Mouse (Mus musculus) R1 (cell line): ENCODE measurements around the gene Pde10a.

ENCODE experiments used
- DNase-seq: peaks from one replicate; pipeline ENCODE4 v3.0.0-alpha.2; 2018; ENCODE audit warnings: low read depth, low spot score

Gene Pde10a

DNA sequence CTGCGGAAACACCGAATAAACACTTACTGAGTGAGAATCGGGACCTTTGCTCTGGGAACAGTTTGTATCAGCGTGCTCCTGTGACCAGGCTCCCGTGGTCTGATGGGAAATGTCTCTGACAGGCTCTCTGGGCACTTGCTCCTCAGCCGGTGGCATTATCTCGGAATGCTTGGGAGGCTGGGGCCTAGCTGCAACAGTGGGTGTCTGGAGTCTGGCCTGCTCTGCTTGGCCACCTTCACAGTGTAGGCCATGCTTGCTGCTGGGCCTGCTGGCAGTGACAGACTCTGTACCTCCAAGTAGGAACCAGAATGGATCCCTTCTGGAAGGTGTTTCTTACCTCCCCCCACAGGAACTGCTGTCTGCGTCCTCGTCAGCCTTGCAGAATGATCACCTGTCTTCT is 362.9 kb downstream of the Pde10a start:
- DNase-seq: no peak

DNA sequence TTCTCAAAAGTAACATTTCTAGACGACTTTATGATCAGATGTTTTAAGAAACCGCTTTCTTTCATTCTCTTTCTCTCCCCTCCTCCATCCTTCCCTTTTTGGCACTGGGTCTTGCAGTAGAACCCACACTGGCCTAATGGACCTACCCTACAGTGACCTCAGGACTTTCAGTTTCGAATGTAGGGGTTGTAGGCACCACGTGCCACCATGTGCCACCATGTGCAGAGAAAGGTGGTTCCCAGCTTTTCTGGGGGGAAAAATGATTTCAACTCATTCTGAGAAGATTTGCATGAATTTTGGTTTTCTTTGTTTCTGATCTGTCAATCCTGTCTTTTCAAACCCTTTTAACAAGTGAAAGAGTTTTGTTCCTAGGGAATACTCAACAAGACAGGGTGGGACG is 363.5 kb downstream of the Pde10a start:
- no peak for DNase-seq

DNA sequence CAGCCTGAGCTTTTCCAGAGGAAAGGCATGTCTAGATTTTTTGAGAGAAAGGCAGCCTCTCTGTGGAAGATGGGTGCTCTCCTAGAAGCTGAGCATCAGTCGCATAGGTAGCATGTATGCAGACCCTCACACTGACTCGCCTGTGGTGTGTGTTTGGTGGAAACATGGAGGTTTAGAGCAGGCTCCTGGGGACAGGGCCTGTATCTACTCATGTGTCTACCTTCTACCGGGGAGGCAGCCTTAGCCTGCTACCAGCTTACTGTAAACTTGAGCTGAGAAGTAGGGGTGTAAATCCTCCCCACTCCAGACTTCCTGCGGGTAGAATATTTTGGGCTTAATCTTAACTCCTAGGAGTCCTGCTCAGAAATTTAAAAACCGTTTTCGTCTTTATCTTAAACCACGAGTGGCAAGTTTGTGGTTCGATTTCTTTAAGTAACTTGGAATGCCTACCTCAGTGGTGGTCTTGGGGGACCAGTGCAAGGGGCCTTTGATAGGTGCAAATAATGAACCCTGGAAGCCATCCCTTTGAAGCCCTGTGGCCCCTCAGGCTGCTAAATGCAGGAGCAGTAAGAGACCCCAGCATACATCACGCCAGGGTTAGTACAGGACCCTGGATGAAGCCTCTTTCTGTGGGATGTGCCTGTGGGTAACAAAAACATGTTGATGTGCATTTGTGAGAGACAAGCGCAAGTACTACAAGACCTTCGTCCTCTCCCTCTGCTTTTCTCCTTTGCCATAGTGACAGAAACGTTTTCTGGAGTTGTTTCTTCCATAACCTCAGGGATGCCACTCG is 367.2 kb downstream of the Pde10a start:
- no peak for DNase-seq

DNA sequence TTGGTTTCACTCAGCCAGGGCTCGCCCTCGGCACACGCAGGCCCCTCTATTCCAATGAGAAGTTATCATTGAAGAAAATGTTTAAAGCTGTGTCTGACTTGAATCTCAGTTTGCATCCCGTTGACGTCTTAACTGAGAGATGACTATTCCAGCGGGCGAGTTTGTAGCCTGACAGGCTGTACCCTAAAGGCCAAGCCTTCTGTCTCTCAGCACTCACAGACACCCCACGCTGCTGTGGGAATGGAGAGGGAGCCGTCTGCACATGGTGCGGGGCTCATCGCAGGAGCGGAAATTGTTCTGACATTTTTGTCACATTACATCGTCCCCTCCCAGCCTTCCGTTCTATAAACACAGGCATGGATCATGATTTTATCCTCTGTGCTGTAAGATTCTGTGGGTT is 370.8 kb downstream of the Pde10a start:
- no peak for DNase-seq

DNA sequence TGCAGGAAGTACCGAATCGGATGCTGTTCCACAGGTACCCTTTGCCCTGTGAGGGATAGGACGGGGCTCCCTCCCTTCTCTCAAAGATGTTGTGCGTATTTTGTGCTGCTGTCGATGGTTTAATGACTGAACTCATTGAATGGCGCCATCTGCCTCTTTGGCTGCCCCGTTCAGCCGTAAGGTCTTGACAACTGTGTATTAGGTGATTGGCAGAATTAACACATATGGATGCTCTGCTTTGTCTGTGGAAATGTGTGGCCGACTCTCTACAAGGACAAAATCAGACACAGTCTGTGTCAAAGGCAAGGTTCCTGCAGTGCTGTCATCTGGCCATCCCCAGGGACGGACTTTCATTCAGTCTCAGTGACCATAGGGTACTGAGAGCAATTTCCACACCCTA is 372.6 kb downstream of the Pde10a start:
- DNase-seq: no peak

- DNase-seq: no peak
Observed at GRCm38 (mm10) chr17:8898221-8898620, 373.0 kb downstream of the Pde10a start.

- DNase-seq: no peak
Observed at GRCm38 (mm10) chr17:8899212-8899611, 374.0 kb downstream of the Pde10a start.

DNA sequence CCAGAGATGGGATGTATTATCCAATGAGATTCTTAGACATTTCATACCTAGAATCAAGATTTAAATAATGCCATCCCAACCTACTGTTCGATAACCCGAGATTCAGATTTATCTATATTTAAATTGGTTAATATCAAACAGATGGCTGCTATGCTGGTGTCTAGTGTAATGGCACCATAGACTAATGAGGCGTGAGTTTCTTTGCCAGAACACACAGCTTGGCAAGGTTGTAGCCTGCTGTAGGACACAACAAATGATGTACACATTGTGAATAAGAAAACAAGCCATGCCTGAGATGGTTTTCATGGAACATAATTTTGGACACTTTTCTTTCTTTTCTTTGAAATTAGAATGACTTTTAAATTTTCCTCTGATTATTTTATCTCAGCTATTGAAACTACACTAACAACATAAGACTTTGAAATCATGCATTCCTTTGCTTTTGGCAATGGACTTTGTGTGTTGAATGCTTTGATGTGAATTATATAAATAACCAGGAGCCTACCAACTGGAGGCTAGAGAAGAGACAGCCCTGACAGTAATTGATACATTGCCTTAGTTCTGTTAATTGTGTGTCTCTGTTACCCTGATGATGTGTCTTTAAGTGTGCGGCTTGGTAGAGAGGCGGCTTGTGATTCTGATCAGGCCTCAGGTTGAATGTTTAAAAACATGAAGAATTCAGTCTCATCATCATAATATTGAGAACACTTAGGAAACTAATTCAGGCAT is 378.5 kb downstream of the Pde10a start:
- no peak for DNase-seq

DNA sequence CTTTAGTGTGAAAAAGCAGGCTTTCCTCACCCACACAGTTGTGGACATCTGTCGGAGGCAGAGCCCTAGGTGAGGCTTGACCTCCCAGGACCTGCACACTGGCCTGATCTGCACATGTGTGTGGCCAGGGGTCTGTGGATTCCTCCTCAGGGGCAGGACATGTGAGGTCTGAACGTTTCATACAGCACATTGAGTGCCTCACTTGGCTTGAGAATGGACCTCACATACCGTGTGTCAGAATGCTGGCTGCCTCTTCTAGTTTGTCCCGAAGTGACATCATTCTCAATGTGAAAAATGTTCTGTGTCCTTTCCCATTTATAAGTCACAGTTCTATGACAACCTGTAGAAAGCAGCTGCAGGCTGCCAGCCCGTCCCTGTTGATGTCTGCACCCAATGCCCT is 385.4 kb downstream of the Pde10a start:
- no peak for DNase-seq

GRCm38 (mm10) chr17:8912933-8913332 is 387.8 kb downstream of the Pde10a start:
- DNase-seq: no peak

GRCm38 (mm10) chr17:8915693-8916092 is 390.5 kb downstream of the Pde10a start:
- no peak for DNase-seq

DNA sequence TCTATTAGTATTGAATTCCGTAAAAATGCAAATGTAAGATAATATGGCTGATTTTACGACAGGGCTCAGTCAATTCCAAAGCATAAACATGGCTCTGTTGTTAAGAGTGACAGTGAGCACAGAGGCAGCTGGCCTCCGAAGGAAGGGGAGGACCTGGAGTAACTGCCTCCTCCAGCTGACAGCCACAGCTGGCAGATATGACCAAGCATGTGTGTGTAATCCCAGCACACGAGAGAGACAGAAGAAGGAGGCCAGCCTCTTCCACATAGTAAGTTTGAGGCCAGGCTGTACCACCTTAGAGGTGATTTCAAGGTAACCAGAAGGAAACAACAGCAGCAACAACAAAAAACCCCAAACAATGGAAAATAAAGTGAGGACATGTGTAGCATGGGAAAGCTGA is 397.9 kb downstream of the Pde10a start:
- no peak for DNase-seq

- no peak for DNase-seq
Observed at GRCm38 (mm10) chr17:8923727-8924126, 398.6 kb downstream of the Pde10a start.

DNA sequence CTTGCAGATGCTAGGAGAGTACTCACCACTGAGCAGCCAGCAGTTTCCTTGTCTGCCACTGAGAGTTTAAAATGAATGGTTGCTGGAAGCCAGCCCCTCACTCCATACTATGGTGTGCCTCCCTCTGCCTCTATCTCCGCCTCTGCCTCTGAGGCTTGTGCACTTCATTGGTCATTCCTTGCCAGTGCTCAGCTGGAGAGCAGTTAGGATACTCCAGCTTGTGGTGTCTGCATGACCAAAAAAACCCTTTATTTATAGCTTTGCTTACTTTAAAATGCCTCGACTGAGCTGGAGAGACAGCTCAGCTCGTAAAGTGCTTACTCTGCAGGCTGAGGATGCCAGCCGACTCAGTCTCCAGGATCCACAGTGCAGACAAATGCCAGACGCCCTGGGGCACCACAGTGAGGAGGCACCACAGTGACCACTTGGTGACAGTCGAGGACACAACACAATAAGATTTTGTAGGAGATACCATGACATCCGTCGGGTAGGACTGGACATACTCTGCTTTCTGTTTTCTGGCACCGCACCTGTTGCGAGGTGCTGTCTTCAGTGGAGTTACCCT is 400.7 kb downstream of the Pde10a start:
- no peak for DNase-seq

DNA sequence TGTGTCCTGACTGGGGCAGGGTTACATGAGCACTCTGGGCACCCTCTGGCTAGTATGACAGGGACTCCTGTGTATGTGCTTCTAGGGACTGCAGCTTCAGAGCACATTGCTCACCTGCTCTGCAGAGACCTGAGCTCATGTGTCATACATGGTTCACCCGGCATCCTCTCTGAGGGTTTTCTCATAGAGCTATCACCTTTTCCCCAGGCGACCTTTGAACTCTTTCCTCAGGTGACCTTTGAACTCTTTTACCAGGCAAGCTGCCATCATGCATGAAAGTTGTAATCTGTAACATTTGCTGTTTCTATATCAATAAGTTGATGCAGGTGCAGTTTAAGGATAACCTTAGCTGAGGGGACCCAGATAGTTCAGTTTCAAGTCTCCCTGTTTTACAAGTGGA is 403.4 kb downstream of the Pde10a start:
- DNase-seq: no peak

DNA sequence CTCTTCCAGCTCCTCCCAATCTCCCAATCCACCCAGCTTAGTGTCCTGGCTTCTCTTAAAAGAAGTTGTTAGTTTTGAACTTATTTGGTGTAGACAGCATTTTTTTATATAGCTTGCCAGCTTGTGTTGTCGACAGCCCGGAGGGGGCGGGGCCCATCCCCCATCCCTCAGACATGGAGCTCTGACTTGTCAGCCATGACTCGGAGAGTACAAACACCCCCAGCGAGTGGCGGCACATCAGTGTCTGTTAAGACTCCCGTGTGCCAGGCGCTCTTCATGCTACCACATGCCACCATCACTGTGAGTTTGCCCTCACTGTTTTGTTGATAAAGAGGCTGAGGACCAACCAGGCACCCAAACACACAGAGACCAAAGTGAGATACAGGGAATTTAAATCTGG is 404.5 kb downstream of the Pde10a start:
- no peak for DNase-seq

DNA sequence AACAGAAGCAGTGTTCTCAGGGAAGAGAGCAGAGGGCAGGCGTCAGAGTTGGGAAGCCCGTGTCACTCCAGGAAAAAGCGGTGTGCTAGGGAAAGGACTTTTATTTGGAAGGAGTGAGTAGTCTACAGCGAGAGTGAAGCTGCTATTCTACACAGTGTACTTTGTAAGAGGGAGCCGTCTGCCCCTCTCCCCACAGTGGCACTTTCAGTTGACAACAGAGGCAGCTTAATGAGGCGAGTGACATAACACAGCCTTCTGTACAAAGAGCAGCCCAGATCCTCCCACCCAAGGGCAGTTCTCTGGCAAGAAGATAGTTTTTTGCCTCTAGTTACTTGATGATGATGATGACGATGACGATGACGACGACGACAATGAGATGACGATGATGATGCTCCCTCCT is 410.4 kb downstream of the Pde10a start:
- no peak for DNase-seq

DNA sequence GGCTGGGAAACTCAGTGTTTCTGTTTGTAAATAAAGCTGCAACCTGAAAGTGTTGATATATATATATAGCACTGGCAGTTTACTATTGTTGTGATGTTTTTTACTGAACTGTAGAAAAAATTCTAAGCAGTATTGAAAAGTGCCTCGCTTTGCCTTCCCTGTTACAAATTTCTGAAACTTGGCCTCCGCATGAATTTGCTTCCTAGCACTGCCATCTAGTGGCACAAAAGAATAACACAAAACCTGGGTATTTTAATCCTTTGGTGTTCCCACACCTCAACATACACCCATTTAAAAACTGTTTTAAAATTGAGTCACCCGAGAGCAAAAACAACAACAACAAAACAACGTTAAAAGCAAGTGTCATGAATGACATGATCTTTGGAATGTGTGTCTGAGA is 411.4 kb downstream of the Pde10a start:
- peak; percentile 39 for DNase-seq

- DNase-seq: no peak
Observed at GRCm38 (mm10) chr17:8951588-8951987, 426.4 kb downstream of the Pde10a start.

- DNase-seq: no peak
Observed at GRCm38 (mm10) chr17:8952951-8953350, 427.8 kb downstream of the Pde10a start.

DNA sequence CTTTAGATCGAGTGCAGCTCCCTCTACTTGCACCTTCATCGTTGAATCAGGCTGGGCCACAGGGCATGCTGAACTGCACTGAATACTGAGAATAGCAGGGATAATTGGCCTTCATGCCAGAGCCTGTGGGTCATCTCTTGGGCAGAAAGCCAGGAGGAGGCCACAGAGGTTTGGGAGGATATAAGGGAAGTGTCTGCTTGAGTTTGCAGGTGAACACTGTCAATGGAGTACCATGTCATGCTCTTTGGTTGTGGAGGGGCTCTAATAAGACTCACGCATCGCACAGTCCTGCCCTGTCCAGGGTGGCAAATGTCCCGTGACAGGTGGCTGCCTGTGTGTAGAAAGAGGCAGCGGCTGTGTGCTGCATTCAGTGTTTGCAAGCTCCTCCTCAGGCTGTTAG is 433.0 kb downstream of the Pde10a start:
- DNase-seq: no peak

GRCm38 (mm10) chr17:8960386-8960785 is 435.2 kb downstream of the Pde10a start:
- DNase-seq: no peak

DNA sequence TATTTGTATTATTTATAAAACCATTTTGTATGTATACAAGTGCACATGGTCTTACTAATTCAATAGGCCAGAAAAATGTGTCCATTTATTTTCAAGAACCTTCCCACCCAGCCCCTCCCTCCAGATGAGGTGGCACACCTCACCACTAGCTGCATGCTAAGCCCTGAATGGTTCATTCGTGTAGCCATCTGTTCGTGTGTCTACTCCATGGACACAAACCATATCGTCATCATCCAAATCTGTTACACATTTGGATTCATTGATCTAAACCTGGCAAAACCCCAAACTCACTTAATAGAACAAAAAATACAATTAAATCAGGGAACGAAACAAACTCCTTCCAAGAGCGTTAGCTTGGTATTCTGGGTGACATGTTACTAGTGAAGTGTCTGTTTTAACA is 435.9 kb downstream of the Pde10a start:
- no peak for DNase-seq
